Mouse (Mus musculus) brain, adult 10 weeks (tissue): ENCODE measurements around the gene Tmc5. TPM values are rescaled to one million over a fixed set of nuclear protein-coding genes. Genes with fewer than 3 reads are reported as not detected.

Experiments
- polyA plus RNA-seq: library from polyadenylated mRNA; stranded (reverse); fragments of 350-450 nt; fragmentation: Illumina TruSeq; extraction: RNeasy Lipid Tissue Mini Kit (QIAGEN cat#74804); gene quantifications from one replicate; pipeline ENCODE4 v1.2.3, GENCODE M21; 2015; ENCODE audit warnings: low read depth, low replicate concordance

Gene Tmc5
- 0.46 TPM for polyA plus RNA-seq

GRCm38 (mm10) chr7:118597201-118597600 is at the start of gene Tmc5:
Gene Tmc5 (plus strand): TSS chr7:118597297.

GRCm38 (mm10) chr7:118584257-118584907 is 12.7 kb upstream of the Tmc5 start, which contains the start of gene Tmc7:
Gene Tmc7 (minus strand): TSS chr7:118584736.

GRCm38 (mm10) chr7:118705101-118705961 is 108.2 kb downstream of the Tmc5 start, which contains the start of gene Gde1:
Gene Gde1 (minus strand): TSS chr7:118705778.

GRCm38 (mm10) chr7:118712228-118713173 is 115.4 kb downstream of the Tmc5 start, which contains the start of gene Ccp110:
Gene Ccp110 (plus strand): TSS chr7:118712552.

Other genes starting within 250 kb of the Tmc5 start
- gene Syt17, start 149.1 kb upstream of the Tmc5 start, polyA plus RNA-seq, result 39.1 TPM
- gene Itpripl2, start 105.3 kb upstream of the Tmc5 start, polyA plus RNA-seq, result 2.7 TPM
- gene Coq7, start 63.9 kb upstream of the Tmc5 start, polyA plus RNA-seq, result 61.5 TPM
- 9.2 TPM for gene Tmc7, start 12.6 kb upstream of the Tmc5 start, polyA plus RNA-seq
- gene Gde1, start 108.5 kb downstream of the Tmc5 start, polyA plus RNA-seq, result 338 TPM
- gene Ccp110, start 115.3 kb downstream of the Tmc5 start, polyA plus RNA-seq, result 56.3 TPM
- 47.8 TPM for gene Vps35l, start 142.9 kb downstream of the Tmc5 start, polyA plus RNA-seq